Mouse (Mus musculus): ENCODE results near the gene Rbfox1. TPM values are rescaled to one million over a fixed set of nuclear protein-coding genes. Genes with fewer than 3 reads are reported as not detected.

Gene Rbfox1
- polyA plus RNA-seq, 1 experiment from 2014 or later: 2.2 TPM

DNA sequence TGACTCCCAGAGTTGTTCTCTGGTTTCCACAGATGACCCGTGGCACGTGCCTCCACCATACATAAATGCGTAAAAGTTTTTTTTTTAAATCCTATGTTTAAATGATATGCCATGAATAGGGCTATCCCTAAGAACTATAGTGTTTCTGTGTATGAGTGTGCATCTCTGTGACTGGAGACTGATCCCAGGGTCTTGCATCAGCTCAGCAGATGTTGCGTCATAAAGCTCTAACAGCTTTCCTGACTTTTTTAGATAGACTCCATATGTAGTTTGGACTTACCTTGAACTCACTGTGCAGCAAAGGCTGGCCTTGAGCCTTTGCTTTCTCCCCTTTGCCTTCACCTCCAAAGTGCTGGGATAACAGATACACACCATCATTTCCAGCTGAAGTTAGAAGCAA lies 830.1 kb downstream of the Rbfox1 start:
- Histone ChIP-seq H3K4me3 (no peak overlapping the region), H3K9me3 (replicated peaks) (no peaks in the 10 kb centered on the region), H3K27ac (ENCODE audit: poor library complexity, severe bottlenecking) (no peak overlapping the region), H3K27me3 (replicated peaks) (no peaks in the 10 kb centered on the region), H3K4me2 (no peak overlapping the region), H3K9ac (no peak overlapping the region), H3K36me3 (no peaks in the 10 kb centered on the region), H3K4me1 (replicated peaks) (no peaks in the 10 kb centered on the region)
- no peak for ATAC-seq (ENCODE audit: insufficient number of reproducible peaks, low FRiP score)
- WGBS: 87% methylated on average over 4 of the region's 4 CpGs

DNA sequence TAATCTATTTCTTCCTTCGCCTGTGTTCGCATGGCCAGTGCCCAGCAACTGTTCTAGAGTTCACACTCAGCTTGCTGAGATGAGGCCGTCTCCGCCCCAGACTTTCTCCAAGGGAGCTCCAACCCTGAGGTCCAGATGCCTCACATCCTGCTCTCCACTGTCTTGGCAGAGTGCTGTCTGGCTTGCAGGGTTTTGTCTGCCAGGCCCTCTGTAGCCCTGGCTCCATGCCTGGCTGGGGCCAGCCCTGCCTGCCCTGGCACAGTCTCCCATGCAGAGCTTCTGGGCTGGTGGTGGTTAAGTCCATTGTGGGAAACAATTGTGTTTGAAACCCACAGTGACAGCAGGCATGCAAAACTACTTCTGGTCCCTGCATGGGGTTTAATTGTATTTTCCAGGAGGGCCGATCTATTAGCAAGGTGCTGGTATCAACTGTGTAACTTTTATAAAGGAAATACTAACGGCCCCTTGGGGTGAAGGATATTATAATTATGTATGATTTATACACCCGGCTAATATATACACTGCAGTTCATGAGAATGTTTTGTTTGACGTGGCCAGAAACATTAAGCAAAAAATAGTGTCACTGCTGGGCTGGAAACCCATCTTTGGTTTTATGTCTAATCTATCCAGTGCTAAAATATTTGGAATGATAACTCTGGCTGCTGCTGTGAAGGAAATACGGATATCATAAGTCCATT lies 831.2 kb downstream of the Rbfox1 start:
- 78% methylated on average over 9 of the region's 9 CpGs for WGBS
- Histone ChIP-seq H3K27me3 (replicated peaks) (no peaks in the 10 kb centered on the region), H3K4me3 (no peak overlapping the region), H3K36me3 (no peaks in the 10 kb centered on the region), H3K9ac (no peak overlapping the region), H3K4me2 (no peak overlapping the region), H3K9me3 (replicated peaks) (no peaks in the 10 kb centered on the region), H3K4me1 (replicated peaks) (no peaks in the 10 kb centered on the region), H3K27ac (ENCODE audit: poor library complexity, severe bottlenecking) (no peak overlapping the region)
- ATAC-seq (ENCODE audit: insufficient number of reproducible peaks, low FRiP score): no peak

DNA sequence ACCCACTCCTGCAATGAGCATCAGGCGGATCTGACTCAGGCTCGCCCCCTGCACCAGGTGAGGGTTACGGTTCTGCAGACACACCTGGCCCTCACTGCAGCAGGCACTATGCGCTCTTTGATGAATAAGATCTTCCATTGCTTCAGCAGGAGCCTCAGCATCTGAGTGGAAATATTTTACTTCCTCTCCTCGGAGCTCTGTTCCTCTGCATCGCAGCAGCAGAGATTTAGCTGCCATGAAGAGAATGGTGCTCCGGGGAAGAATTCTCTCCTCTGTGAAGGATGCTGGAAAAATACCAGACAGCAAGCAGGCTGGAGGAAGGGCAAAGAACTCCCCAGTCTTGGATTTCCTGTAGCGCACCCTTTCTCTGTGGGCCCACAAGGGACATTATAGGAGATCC lies 833.9 kb downstream of the Rbfox1 start:
- ATAC-seq (ENCODE audit: insufficient number of reproducible peaks, low FRiP score): no peak
- no peak overlapping the region for H3K9ac ChIP-seq
- H3K9me3 ChIP-seq (replicated peaks): no peaks in the 10 kb centered on the region
- H3K27me3 ChIP-seq (replicated peaks): no peaks in the 10 kb centered on the region
- H3K4me3 ChIP-seq: no peak overlapping the region
- H3K4me1 ChIP-seq (replicated peaks): no peaks in the 10 kb centered on the region
- H3K4me2 ChIP-seq: no peak overlapping the region
- WGBS: 62% methylated on average over 8 of the region's 8 CpGs
- H3K36me3 ChIP-seq: no peaks in the 10 kb centered on the region
- H3K27ac ChIP-seq (ENCODE audit: poor library complexity, severe bottlenecking): no peak overlapping the region

DNA sequence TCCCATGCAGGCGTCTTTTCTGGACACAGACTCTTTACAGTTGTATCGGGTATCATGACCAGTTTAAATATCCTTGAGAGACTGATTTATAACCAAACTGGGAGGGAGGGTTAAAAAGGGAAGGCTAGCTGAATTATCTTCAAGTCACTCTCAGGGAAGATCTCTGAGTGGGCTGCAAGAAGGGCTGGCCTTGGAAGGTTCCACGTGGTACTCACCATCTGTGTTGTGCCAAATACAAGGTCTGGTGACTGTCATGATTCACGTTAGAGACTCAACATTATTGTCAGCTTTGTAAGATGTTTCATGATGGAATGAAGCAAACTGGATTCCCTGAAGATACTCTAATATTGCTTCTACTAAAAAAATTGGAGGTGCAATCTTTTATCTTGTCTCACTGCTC lies 847.5 kb downstream of the Rbfox1 start:
- no peak overlapping the region for H3K4me3 ChIP-seq
- 66% methylated on average over 4 of the region's 4 CpGs for WGBS
- H3K36me3 ChIP-seq: no peaks in the 10 kb centered on the region

DNA sequence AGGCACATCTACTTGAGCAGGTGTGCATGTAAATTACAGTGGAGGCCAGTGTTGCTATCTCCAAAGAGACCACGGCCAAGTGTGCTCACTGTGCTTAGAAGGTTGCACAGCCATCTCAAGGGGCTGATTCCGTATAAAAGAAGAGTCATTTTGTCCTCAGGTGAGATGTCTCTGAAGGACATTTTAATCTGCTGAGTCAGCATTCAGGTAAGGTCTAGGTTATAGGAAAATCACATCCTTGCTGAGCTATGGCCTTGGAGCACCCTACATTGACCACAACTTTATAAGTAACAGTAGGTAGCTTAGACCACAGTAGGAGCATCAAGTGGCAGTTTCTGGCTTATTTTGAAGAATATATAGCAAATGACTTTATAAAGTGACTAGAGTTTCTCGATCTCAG lies 848.3 kb downstream of the Rbfox1 start:
- Histone ChIP-seq H3K4me3 (no peak overlapping the region), H3K9ac (no peak overlapping the region), H3K27ac (ENCODE audit: poor library complexity, severe bottlenecking) (no peak overlapping the region), H3K4me1 (replicated peaks) (no peaks in the 10 kb centered on the region), H3K36me3 (no peaks in the 10 kb centered on the region), H3K4me2 (no peak overlapping the region), H3K27me3 (replicated peaks) (no peaks in the 10 kb centered on the region), H3K9me3 (replicated peaks) (no peaks in the 10 kb centered on the region)
- ATAC-seq (ENCODE audit: insufficient number of reproducible peaks, low FRiP score): no peak
- 84% methylated on average over 3 of the region's 3 CpGs for WGBS

More for the DNA sequence above, 847.5 kb downstream of the Rbfox1 start:
- Histone ChIP-seq H3K27me3 (replicated peaks) (no peaks in the 10 kb centered on the region), H3K4me2 (no peak overlapping the region), H3K9ac (no peak overlapping the region), H3K27ac (ENCODE audit: poor library complexity, severe bottlenecking) (no peak overlapping the region), H3K9me3 (replicated peaks) (no peaks in the 10 kb centered on the region), H3K4me1 (replicated peaks) (no peaks in the 10 kb centered on the region)
- no peak for ATAC-seq (ENCODE audit: insufficient number of reproducible peaks, low FRiP score)

DNA sequence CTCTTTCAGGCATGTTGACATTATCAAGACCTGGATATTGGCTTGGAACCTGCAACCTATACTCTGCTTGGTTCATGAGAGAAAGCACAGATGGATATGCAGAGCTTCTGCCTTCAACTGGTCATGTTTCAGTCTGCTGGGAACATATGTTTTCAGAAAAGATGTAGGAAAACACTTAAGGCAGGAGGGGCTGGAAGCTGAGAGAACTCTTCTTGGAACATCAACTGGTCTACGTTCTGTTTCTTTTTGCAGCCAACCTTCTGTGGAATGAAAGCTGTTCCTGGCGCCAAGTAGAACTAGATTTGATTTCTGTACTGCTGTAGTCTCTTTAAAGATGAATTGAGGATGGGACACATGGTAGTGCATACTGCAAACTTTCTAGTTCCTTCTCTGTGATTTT lies 851.4 kb downstream of the Rbfox1 start:
- ATAC-seq (ENCODE audit: insufficient number of reproducible peaks, low FRiP score): no peak
- Histone ChIP-seq H3K9me3 (replicated peaks) (no peaks in the 10 kb centered on the region), H3K36me3 (no peaks in the 10 kb centered on the region), H3K27me3 (replicated peaks) (no peaks in the 10 kb centered on the region), H3K4me3 (no peak overlapping the region), H3K27ac (ENCODE audit: poor library complexity, severe bottlenecking) (no peak overlapping the region), H3K4me2 (no peak overlapping the region), H3K9ac (no peak overlapping the region), H3K4me1 (replicated peaks) (no peaks in the 10 kb centered on the region)
- 72% methylated on average over 2 of the region's 2 CpGs for WGBS

DNA sequence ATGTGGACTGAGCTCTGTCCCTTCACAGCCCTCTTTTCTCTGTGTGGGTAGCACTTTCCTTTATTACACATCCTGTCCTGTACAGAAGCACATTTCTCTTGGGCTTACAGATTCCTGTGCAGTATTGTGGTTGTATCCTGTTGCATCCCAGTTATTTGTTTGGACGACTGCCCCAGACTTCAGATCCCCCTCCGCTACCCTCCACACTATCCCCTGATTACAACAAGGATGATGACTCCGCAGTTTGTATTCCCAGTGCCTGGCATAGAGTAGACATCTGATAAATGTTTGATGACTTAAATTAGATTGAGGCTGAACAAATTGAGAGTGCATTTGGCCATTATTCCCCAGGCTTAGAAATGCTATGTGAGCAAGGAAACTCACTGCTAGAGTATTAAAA lies 851.8 kb downstream of the Rbfox1 start:
- H3K4me3 ChIP-seq: no peak overlapping the region
- H3K4me2 ChIP-seq: no peak overlapping the region
- no peaks in the 10 kb centered on the region for H3K36me3 ChIP-seq
- no peaks in the 10 kb centered on the region for H3K9me3 ChIP-seq (replicated peaks)
- no peaks in the 10 kb centered on the region for H3K4me1 ChIP-seq (replicated peaks)
- WGBS: 71% methylated on average over 3 of the region's 3 CpGs
- no peak overlapping the region for H3K27ac ChIP-seq (ENCODE audit: poor library complexity, severe bottlenecking)
- H3K9ac ChIP-seq: no peak overlapping the region
- no peak for ATAC-seq (ENCODE audit: insufficient number of reproducible peaks, low FRiP score)
- H3K27me3 ChIP-seq (replicated peaks): no peaks in the 10 kb centered on the region

DNA sequence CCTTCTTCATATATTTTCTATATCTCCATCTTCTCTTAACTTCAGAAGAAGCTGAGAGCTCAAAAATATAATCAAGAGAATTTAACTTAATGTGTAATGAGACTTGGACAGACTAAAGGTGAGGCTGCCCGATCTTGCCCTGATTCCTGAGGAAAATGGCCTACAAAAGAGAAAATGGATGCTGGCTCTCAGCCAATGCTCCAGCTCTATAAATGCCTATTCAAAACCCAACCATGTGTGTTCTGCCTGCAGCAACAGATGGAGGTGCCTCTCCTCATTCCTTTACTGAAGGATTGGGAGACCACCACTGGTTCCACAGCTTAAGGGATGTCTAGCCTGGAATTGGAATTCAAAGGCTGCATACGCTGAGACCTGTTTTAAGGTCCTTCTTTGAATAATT lies 861.0 kb downstream of the Rbfox1 start:
- ATAC-seq (ENCODE audit: insufficient number of reproducible peaks, low FRiP score): no peak
- no peaks in the 10 kb centered on the region for H3K9me3 ChIP-seq (replicated peaks)
- no peak overlapping the region for H3K4me3 ChIP-seq

DNA sequence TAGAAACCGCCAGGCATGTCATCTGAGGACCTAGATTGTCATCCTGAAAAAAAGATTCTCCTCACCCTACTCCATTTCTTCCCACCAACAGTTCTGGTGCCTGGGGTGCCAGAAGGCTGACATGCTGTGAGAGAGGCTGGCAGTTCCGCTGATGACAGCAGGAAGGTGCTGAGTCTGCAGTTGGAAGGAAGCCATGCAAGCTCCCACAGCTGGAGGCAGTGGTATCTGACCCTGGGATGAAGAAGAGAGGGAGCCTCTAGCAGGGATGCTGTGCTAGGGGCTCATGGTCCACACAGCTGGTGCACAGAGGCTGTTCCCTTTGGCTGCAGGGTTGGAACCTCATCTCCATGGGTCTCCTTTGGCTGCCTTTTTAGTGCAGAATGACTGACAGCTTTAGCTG lies 865.3 kb downstream of the Rbfox1 start:
- no peaks in the 10 kb centered on the region for H3K27me3 ChIP-seq (replicated peaks)
- 0 out of 2 replicates have a peak, but pooled peaks cover 5% of the 10 kb centered on the region for H3K4me1 ChIP-seq (replicated peaks)
- no peak overlapping the region for H3K4me2 ChIP-seq
- no peak overlapping the region for H3K4me3 ChIP-seq
- H3K27ac ChIP-seq (ENCODE audit: poor library complexity, severe bottlenecking): no peak overlapping the region
- no peak overlapping the region for H3K9ac ChIP-seq
- H3K9me3 ChIP-seq (replicated peaks): no peaks in the 10 kb centered on the region
- no peak for ATAC-seq (ENCODE audit: insufficient number of reproducible peaks, low FRiP score)
- 52% methylated on average over 2 of the region's 2 CpGs for WGBS
- H3K36me3 ChIP-seq: no peaks in the 10 kb centered on the region

More for the DNA sequence above, 861.0 kb downstream of the Rbfox1 start:
- no peak overlapping the region for H3K4me2 ChIP-seq
- no peak overlapping the region for H3K9ac ChIP-seq
- WGBS: 84% methylated on average over 2 of the region's 2 CpGs
- no peak overlapping the region for H3K27ac ChIP-seq (ENCODE audit: poor library complexity, severe bottlenecking)
- H3K27me3 ChIP-seq (replicated peaks): no peaks in the 10 kb centered on the region
- no peaks in the 10 kb centered on the region for H3K36me3 ChIP-seq
- H3K4me1 ChIP-seq (replicated peaks): no peaks in the 10 kb centered on the region

DNA sequence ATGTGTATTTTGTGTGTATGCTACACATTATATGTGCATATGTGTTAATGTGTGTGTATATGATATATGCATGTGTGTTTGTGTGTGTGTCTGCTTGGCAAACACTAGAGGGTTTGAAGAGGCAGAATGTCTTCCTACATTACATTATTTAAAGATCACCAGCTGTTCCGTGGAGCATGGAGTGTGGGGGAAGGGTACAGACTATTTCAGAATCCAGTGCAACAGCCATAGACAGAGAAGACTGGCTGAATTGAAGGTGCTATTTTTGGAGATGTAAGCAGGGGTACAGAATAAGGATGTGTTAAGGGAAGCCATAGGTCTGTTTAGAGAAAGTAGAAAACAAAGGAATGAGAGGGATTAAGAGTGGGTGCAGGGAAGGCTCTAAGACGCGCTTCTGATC lies 869.7 kb downstream of the Rbfox1 start:
- Histone ChIP-seq H3K4me1 (replicated peaks) (0 out of 2 replicates have a peak, but pooled peaks cover 5% of the 10 kb centered on the region), H3K4me3 (no peak overlapping the region), H3K9me3 (replicated peaks) (no peaks in the 10 kb centered on the region), H3K27ac (ENCODE audit: poor library complexity, severe bottlenecking) (no peak overlapping the region), H3K9ac (no peak overlapping the region), H3K4me2 (no peak overlapping the region), H3K36me3 (no peaks in the 10 kb centered on the region), H3K27me3 (replicated peaks) (no peaks in the 10 kb centered on the region)
- WGBS: 64% methylated on average over 3 of the region's 3 CpGs
- ATAC-seq (ENCODE audit: insufficient number of reproducible peaks, low FRiP score): no peak

DNA sequence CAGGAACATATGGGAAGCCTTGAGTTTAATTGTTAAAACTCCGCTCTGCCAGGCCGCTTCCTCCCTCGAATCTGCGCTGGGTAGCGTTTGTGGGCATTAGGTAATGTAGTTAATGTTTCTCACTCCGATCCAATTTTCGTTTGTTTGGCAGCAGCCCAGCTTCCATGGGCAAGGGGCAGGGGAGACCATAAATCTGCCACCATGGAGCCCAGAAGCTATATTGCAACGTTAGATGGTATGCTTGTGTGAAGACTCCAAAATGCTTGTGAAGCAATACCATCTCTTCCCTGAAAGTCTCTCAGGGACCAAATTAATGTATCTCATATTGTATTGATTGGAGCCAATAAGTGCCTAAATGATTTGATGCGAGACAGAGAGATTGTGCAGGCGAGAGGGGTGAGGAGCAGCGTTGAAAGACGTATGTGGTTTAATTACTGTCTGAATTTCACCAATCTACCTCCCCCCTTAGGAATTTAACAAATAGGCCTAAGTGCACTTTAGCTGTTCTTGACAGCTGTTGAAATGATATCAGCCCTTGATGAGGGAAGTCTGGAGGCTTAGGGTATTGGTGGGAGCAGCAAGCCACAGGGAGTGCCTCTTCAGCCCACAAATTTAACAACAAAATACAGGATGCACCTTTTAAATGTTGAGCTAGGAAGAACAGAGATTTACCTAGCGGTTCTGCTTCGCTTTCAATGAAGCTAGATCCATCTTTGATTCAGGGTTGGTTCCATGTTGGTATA lies 884.5 kb downstream of the Rbfox1 start:
- no peak overlapping the region for H3K4me2 ChIP-seq
- H3K9me3 ChIP-seq (replicated peaks): no peaks in the 10 kb centered on the region
- no peaks in the 10 kb centered on the region for H3K36me3 ChIP-seq
- no peaks in the 10 kb centered on the region for H3K4me1 ChIP-seq (replicated peaks)
- WGBS: 66% methylated on average over 14 of the region's 14 CpGs
- no peak for ATAC-seq (ENCODE audit: insufficient number of reproducible peaks, low FRiP score)
- no peak overlapping the region for H3K9ac ChIP-seq
- no peaks in the 10 kb centered on the region for H3K27me3 ChIP-seq (replicated peaks)
- no peak overlapping the region for H3K27ac ChIP-seq (ENCODE audit: poor library complexity, severe bottlenecking)
- no peak overlapping the region for H3K4me3 ChIP-seq
